Mouse (Mus musculus) left cerebral cortex, adult 2 months (tissue): ENCODE measurements around the gene Fam193b. TPM values are rescaled to one million over a fixed set of nuclear protein-coding genes. Genes with fewer than 3 reads are reported as not detected.

Source experiments
- DNase-seq, 2 experiments: peaks; one replicate each; pipeline ENCODE4 v3.0.0; 2021 to 2022; ENCODE audit warnings: low spot score in 2 of 2, mixed read lengths in 1 of 2; ENCODE audit errors: extremely low spot score in 1 of 2
- H3K27ac ChIP-seq: fragments of 200-600 bp; 2 replicates; pipeline ENCODE4 v1.8.1; 2022
- H3K4me3 ChIP-seq: fragments of 200-600 bp; 2 replicates; pipeline ENCODE4 v1.8.1; 2022
- CTCF ChIP-seq: fragments of 200-600 bp; IDR thresholded peaks from 2 replicates; pipeline ENCODE4 v1.8.1; 2022; ENCODE audit warnings: antibody characterized with exemption, mild to moderate bottlenecking, moderate library complexity
- intact Hi-C: fragments of 180-260 bp; cut with DNase I; formaldehyde crosslinking; loops from one replicate; pipeline ENCODE4 v1.15.1; 2025
- microRNA-seq, 2 experiments: library from miRNA; unstranded; fragments of <30 nt; microRNA quantifications; one replicate each; pipeline ENCODE4 v1.2.0; 2021
- total RNA-seq, 2 experiments: library from RNA; stranded (reverse); gene quantifications; 2 replicates each; pipeline ENCODE4 v1.2.3; 2021

Fam193b gene
- total RNA-seq, 2 experiments from 2014 or later: 90.5 to 98.1 TPM

- Histone ChIP-seq H3K27ac (no peak overlapping the region), H3K4me3 (no peak overlapping the region)
- DNase-seq: no peak
- intact Hi-C loops: no loop called here
- no peak for TF ChIP-seq CTCF
Measured at GRCm38 (mm10) chr13:55508531-55508930, 62.4 kb downstream of the Fam193b start.

DNA sequence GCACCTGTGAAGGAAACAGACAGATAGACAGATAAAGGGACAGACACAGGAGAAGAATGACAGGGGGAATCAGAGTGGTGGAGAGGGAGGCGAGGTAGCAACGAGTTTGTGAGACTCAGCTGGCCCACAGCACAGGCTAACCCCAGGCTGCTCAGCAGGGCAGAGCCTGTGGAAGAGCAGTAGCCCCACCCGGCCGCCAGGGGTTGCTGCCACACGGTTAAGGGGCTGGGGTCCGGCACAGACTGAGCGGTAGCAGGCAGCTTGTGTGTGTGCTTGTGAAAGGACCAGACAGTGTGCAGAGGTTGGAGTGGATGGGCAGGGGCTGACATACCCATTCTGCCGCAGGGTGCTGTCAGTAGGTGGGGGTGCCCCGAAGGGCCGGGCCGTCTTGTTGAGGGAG, 63.0 kb downstream of the Fam193b start:
- Histone ChIP-seq H3K27ac (no peak overlapping the region), H3K4me3 (no peak overlapping the region)
- intact Hi-C loops: no loop called here
- DNase-seq: no peak
- peak; percentile 10 for TF ChIP-seq CTCF

- no peak for TF ChIP-seq CTCF
- DNase-seq: no peak
- no peak overlapping the region for H3K4me3 ChIP-seq
- no peak overlapping the region for H3K27ac ChIP-seq
- intact Hi-C loops: no loop called here
Measured at GRCm38 (mm10) chr13:55506697-55507096, 64.2 kb downstream of the Fam193b start.

- no peak for DNase-seq
- Histone ChIP-seq H3K27ac (no peak overlapping the region), H3K4me3 (no peak overlapping the region)
- intact Hi-C loops: no loop called here
- no peak for TF ChIP-seq CTCF
Measured at GRCm38 (mm10) chr13:55505810-55506209, 65.1 kb downstream of the Fam193b start.

DNA sequence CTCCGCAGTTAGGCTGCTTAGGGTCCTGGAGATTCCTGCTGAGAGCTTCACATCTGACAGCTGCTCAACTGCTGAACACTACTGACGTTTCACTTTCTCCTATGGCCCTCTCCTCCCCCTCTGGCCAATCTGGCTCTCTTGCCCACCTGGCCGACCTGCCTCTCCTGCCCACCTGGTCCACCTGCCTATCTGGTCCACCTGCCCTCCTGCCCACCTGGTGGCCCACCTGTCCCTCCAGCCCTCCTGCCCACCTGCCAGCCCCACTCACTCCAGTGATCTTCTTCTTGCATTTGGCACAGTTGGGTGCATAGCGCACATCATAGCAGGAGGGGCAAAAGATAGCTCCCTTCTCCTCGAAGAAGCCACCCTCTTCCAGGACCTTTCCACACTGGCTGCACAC, 66.5 kb downstream of the Fam193b start:
- no peak overlapping the region for H3K27ac ChIP-seq
- no peak for TF ChIP-seq CTCF
- H3K4me3 ChIP-seq: no peak overlapping the region
- intact Hi-C loops: no loop called here
- DNase-seq: no peak

DNA sequence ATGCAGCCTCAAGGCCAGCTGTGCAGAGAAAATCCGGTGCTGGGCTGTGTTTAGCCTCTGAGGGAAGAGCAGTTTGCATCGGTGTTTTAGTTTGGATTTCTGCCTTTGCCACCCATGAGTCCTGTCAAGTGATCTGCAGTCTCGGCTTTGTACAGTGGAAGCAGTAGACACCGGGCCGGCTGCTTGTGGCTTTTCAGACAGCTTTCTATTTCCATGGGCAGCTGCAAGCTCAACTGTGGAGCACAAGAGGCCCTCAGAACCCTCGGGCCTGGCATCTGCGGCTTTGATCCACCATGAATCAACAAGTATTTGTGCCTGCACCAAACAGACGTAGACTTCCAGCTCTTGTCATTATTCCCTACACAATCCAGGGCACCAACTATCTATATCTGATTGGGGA, 68.5 kb downstream of the Fam193b start:
- Histone ChIP-seq H3K4me3 (no peak overlapping the region), H3K27ac (no peak overlapping the region)
- no peak for TF ChIP-seq CTCF
- no peak for DNase-seq
- intact Hi-C loops: no loop called here

- no peak for DNase-seq
- intact Hi-C loops: no loop called here
- no peak overlapping the region for H3K27ac ChIP-seq
- no peak for TF ChIP-seq CTCF
- no peak overlapping the region for H3K4me3 ChIP-seq
Measured at GRCm38 (mm10) chr13:55500575-55500974, 70.3 kb downstream of the Fam193b start.

- no peak for TF ChIP-seq CTCF
- no peak for DNase-seq
- intact Hi-C loops: no loop called here
- H3K4me3 ChIP-seq: no peak overlapping the region
- H3K27ac ChIP-seq: no peak overlapping the region
Measured at GRCm38 (mm10) chr13:55498906-55499305, 72.0 kb downstream of the Fam193b start.

GRCm38 (mm10) chr13:55496661-55497060, 74.3 kb downstream of the Fam193b start:
- Histone ChIP-seq H3K27ac (no peak overlapping the region), H3K4me3 (no peak overlapping the region)
- TF ChIP-seq CTCF: no peak
- DNase-seq: no peak
- intact Hi-C loops: no loop called here

DNA sequence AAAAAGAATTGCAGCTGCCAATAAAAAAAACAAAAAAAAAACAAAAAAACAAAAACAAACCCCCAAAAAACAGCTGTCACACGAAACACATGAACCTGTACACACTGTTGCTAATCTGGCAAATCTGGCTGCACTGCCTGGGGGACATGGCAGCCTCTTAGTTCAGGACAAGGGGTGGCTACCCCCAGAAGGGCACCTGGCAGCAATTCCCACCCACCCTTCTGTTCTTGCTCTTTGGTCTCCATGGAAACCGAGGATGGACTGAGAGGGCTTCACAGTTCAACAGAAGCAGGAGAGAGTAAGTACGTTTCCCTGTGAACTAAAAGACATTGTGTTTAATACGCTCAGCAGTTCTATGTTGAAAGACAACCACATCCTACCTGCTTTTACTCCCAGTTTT, 75.2 kb downstream of the Fam193b start:
- intact Hi-C loops: no loop called here
- no peak for TF ChIP-seq CTCF
- no peak overlapping the region for H3K4me3 ChIP-seq
- no peak overlapping the region for H3K27ac ChIP-seq
- DNase-seq: no peak

- intact Hi-C loops: no loop called here
- Histone ChIP-seq H3K27ac (no peak overlapping the region), H3K4me3 (no peak overlapping the region)
- no peak for TF ChIP-seq CTCF
- no peak for DNase-seq
Measured at GRCm38 (mm10) chr13:55494883-55495621, 75.9 kb downstream of the Fam193b start.

DNA sequence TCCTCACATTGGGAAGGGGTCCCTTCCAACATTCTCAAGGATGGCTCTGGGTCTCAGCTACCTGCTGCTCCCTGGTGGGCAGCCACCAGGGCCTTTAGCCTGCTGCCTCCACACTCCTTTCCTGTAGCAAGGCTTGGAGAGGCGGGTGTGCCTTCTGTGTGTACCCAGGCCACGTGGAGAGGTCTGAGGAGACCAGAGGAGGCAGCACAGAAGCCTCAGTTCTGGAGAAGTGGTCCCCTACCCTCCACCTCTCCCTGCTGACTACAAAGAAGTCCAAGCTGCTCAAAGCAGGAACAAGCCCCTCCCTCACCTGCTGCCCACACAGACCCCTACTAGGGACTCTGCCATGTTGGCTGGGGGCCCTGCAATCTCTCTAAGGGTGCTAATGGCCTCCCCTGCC, 76.7 kb downstream of the Fam193b start:
- intact Hi-C loops: no loop called here
- H3K27ac ChIP-seq: no peak overlapping the region

More for the DNA sequence above, 76.7 kb downstream of the Fam193b start:
- TF ChIP-seq CTCF: no peak
- H3K4me3 ChIP-seq: no peak overlapping the region
- DNase-seq: no peak

Small RNA genes within 50 kb of the gene (microRNA-seq; reads per million reads assigned to microRNA genes)
- 8.8 to 12.9 reads per million in 2 experiments for gene Mir6945

Other genes with a start within 250 kb of the Fam193b start
- 10 to 100 TPM; 83.8 to 87.0 TPM for gene Rab24, start 249.2 kb downstream of the Fam193b start, total RNA-seq
- gene Mxd3, start 241.3 kb downstream of the Fam193b start, total RNA-seq: 1 to 10 TPM in 1 of 2 experiments, under 1 TPM in 1; 0.86 to 1.7 TPM
- 10 to 100 TPM; 57.8 to 60.4 TPM for gene Lman2, start 208.3 kb downstream of the Fam193b start, total RNA-seq
- 10 to 100 TPM; 52.4 to 58.2 TPM for gene Rgs14, start 201.4 kb downstream of the Fam193b start, total RNA-seq
- under 1 TPM; 0.25 to 0.49 TPM for gene Slc34a1, start 172.9 kb downstream of the Fam193b start, total RNA-seq
- gene Pfn3, start 155.9 kb downstream of the Fam193b start, total RNA-seq: not detected
- 1 to 10 TPM in 1 of 2 experiments, under 1 TPM in 1; 0.95 to 1.3 TPM for gene F12, start 144.3 kb downstream of the Fam193b start, total RNA-seq
- gene Grk6, start 126.0 kb downstream of the Fam193b start, total RNA-seq: 10 to 100 TPM; 61.2 to 66.2 TPM
- gene Prr7, start 106.9 kb downstream of the Fam193b start, total RNA-seq: 10 to 100 TPM; 77.6 to 80.2 TPM
- gene Dbn1, start 83.0 kb downstream of the Fam193b start, total RNA-seq: 100 to 1,000 TPM; 303 to 325 TPM
- gene Pdlim7, start 57.4 kb downstream of the Fam193b start, total RNA-seq: 100 to 1,000 TPM in 1 of 2 experiments, 10 to 100 TPM in 1; 94.9 to 114 TPM
- 10 to 100 TPM; 10.1 to 18.2 TPM for gene Dok3, start 41.8 kb downstream of the Fam193b start, total RNA-seq
- 10 to 100 TPM; 63.7 to 65.7 TPM for gene Ddx41, start 34.5 kb downstream of the Fam193b start, total RNA-seq
- gene Tmed9, start 2.6 kb upstream of the Fam193b start, total RNA-seq: 100 to 1,000 TPM; 128 to 141 TPM
- 10 to 100 TPM; 24.7 to 25.8 TPM for gene B4galt7, start 28.8 kb upstream of the Fam193b start, total RNA-seq
- gene Caml, start 51.9 kb upstream of the Fam193b start, total RNA-seq: 10 to 100 TPM; 42.6 to 45.3 TPM
- gene Ddx46, start 63.9 kb upstream of the Fam193b start, total RNA-seq: 10 to 100 TPM; 48.5 to 50.3 TPM
- gene B230219D22Rik, start 122.0 kb upstream of the Fam193b start, total RNA-seq: 10 to 100 TPM; 74.6 to 77.8 TPM
- 10 to 100 TPM; 74.9 to 76.6 TPM for gene Txndc15, start 143.5 kb upstream of the Fam193b start, total RNA-seq
- 10 to 100 TPM; 20.9 to 24.0 TPM for gene Pcbd2, start 156.2 kb upstream of the Fam193b start, total RNA-seq
- gene Catsper3, start 213.4 kb upstream of the Fam193b start, total RNA-seq: under 1 TPM; 0.25 to 0.44 TPM